Mouse (Mus musculus) urinary bladder, adult 18-20 months (tissue): ENCODE results near the gene Pigk.
"Not testable (repeated sequence)": the region's sequence is repeated elsewhere in the genome, so short reads cannot be mapped to it uniquely, and the experiment has no call there.

Experiments used
- DNase-seq, 2 experiments: peaks; one replicate each; pipeline ENCODE4 v3.0.0; 2022; ENCODE audit warnings: low spot score in 2 of 2, mixed read lengths in 2 of 2

Gene Pigk

GRCm38 (mm10) chr3:152713991-152714902 lies at the start of gene Pigk:
Gene Pigk, plus strand, starts transcription at chr3:152714100.
- peak; percentile 84 to 97 for DNase-seq

GRCm38 (mm10) chr3:152666991-152667355 lies 46.9 kb upstream of the Pigk start:
- no peak for DNase-seq

GRCm38 (mm10) chr3:152667356-152668211 lies 46.3 kb upstream of the Pigk start:
- DNase-seq: peak in 1 of 2 experiments; percentile 11

GRCm38 (mm10) chr3:152668239-152668638 lies 45.7 kb upstream of the Pigk start, which contains the start of gene Ak5:
Gene Ak5, minus strand, starts transcription at chr3:152668360.
- DNase-seq: no peak

GRCm38 (mm10) chr3:152668793-152669192 lies 45.1 kb upstream of the Pigk start:
- no peak for DNase-seq

- no peak for DNase-seq
These were observed 44.1 kb upstream of the Pigk start for GRCm38 (mm10) chr3:152669783-152670182.

- DNase-seq: no peak
These were observed 39.2 kb upstream of the Pigk start for GRCm38 (mm10) chr3:152674663-152675062.

GRCm38 (mm10) chr3:152688532-152688931 lies 25.4 kb upstream of the Pigk start:
- no peak for DNase-seq

- DNase-seq: no peak
These were observed 24.8 kb upstream of the Pigk start for GRCm38 (mm10) chr3:152689105-152689504.

GRCm38 (mm10) chr3:152694950-152695349 lies 18.9 kb upstream of the Pigk start:
- no peak for DNase-seq

GRCm38 (mm10) chr3:152698017-152698416 lies 15.9 kb upstream of the Pigk start:
- no peak for DNase-seq

GRCm38 (mm10) chr3:152699261-152699660 lies 14.6 kb upstream of the Pigk start:
- no peak for DNase-seq

GRCm38 (mm10) chr3:152701536-152701935 lies 12.4 kb upstream of the Pigk start:
- DNase-seq: not testable (repeated sequence)

GRCm38 (mm10) chr3:152702274-152702843 lies 11.5 kb upstream of the Pigk start:
- DNase-seq: no peak

GRCm38 (mm10) chr3:152705826-152706225 lies 8.1 kb upstream of the Pigk start:
- no peak for DNase-seq

GRCm38 (mm10) chr3:152706901-152707300 lies 7.0 kb upstream of the Pigk start:
- no peak for DNase-seq

- DNase-seq: no peak
These were observed 6.5 kb upstream of the Pigk start for GRCm38 (mm10) chr3:152707321-152707823.

GRCm38 (mm10) chr3:152709936-152710335 lies 4.0 kb upstream of the Pigk start:
- no peak for DNase-seq

GRCm38 (mm10) chr3:152712957-152713356 lies 943 bp upstream of the Pigk start:
- DNase-seq: no peak

GRCm38 (mm10) chr3:152721301-152721700 lies 7.4 kb downstream of the Pigk start:
- no peak for DNase-seq

GRCm38 (mm10) chr3:152722836-152723235 lies 8.9 kb downstream of the Pigk start:
- no peak for DNase-seq

GRCm38 (mm10) chr3:152724446-152724845 lies 10.5 kb downstream of the Pigk start:
- no peak for DNase-seq
